Mouse (Mus musculus) gonadal fat pad, adult 2 months (tissue): ENCODE data around the gene C8b. TPM values are rescaled to one million over a fixed set of nuclear protein-coding genes. Genes with fewer than 3 reads are reported as not detected.

Experiments
- DNase-seq: peaks from one replicate; pipeline ENCODE4 v3.0.0-alpha.2; 2012; ENCODE audit warnings: low read depth
- polyA plus RNA-seq: library from polyadenylated mRNA; depleted of rRNA; stranded (reverse); fragments of >200 nt; gene quantifications from 2 replicates; pipeline ENCODE4 v1.2.3, GENCODE M21; 2012; rRNA removed

The C8b gene
- polyA plus RNA-seq = 0.11 TPM in 1 of 2 replicates, not detected in the other

GRCm38 (mm10) chr4:104766065-104766464 is at the start of gene C8b:
TSS of gene C8b (plus strand) at chr4:104766317.
- DNase-seq = no peak

GRCm38 (mm10) chr4:104716506-104716905 is 49.6 kb upstream of the C8b start:
- DNase-seq = peak; percentile 38

GRCm38 (mm10) chr4:104718973-104719795 is 46.9 kb upstream of the C8b start:
- no peak for DNase-seq

- DNase-seq = no peak
These were observed 42.5 kb upstream of the C8b start for GRCm38 (mm10) chr4:104723527-104724045.

- no peak for DNase-seq
These were observed 41.9 kb upstream of the C8b start for GRCm38 (mm10) chr4:104724258-104724657.

GRCm38 (mm10) chr4:104725673-104726072 is 40.4 kb upstream of the C8b start:
- DNase-seq = no peak

GRCm38 (mm10) chr4:104729185-104729584 is 36.9 kb upstream of the C8b start:
- no peak for DNase-seq

- no peak for DNase-seq
These were observed 19.6 kb upstream of the C8b start for GRCm38 (mm10) chr4:104746500-104746899.

GRCm38 (mm10) chr4:104754090-104754489 is 12.0 kb upstream of the C8b start:
- no peak for DNase-seq

- no peak for DNase-seq
These were observed 5.1 kb upstream of the C8b start for GRCm38 (mm10) chr4:104760878-104761624.

GRCm38 (mm10) chr4:104768190-104768589 is 2.1 kb downstream of the C8b start:
- no peak for DNase-seq

- no peak for DNase-seq
These were observed 3.5 kb downstream of the C8b start for GRCm38 (mm10) chr4:104769602-104770001.

GRCm38 (mm10) chr4:104770331-104770730 is 4.2 kb downstream of the C8b start:
- no peak for DNase-seq

- DNase-seq = no peak
These were observed 9.5 kb downstream of the C8b start for GRCm38 (mm10) chr4:104775601-104776000.

- no peak for DNase-seq
These were observed 13.3 kb downstream of the C8b start for GRCm38 (mm10) chr4:104779460-104779859.

- DNase-seq = no peak
These were observed 15.3 kb downstream of the C8b start for GRCm38 (mm10) chr4:104781441-104781840.

- DNase-seq = no peak
These were observed 16.2 kb downstream of the C8b start for GRCm38 (mm10) chr4:104782346-104782745.

- DNase-seq = no peak
These were observed 26.0 kb downstream of the C8b start for GRCm38 (mm10) chr4:104792111-104792510.

- no peak for DNase-seq
These were observed 32.8 kb downstream of the C8b start for GRCm38 (mm10) chr4:104798951-104799350.

- DNase-seq = no peak
These were observed 35.5 kb downstream of the C8b start for GRCm38 (mm10) chr4:104801625-104802024.

GRCm38 (mm10) chr4:104804100-104804499 is 38.0 kb downstream of the C8b start:
- DNase-seq = no peak

- no peak for DNase-seq
These were observed 39.5 kb downstream of the C8b start for GRCm38 (mm10) chr4:104805414-104806257.
